10 mouse cellular contexts compared by ENCODE assay signal in genomic region chr8:69837057-69837682, GRCm38 (mm10).
"Had no signal": no experiment of that assay in that cellular context is flagged by ENCODE, and none has a peak within 500 bp of the region (broad histone marks: within the 10 kb centered on the region; RNA-seq: fewer than 3 reads in every experiment).

No protein-coding gene starts in this region.

- ATAC-seq: lung, postnatal 0 days; midbrain, embryonic 13.5 days had no signal

- H3K4me3 ChIP-seq: layer of hippocampus, adult 2 months; limb, embryonic 10.5 days; midbrain, embryonic 13.5 days had no signal

- DNase-seq: lung, adult 2 months; lung, postnatal 36 days; right cerebral cortex, adult 18-20 months; right cerebral cortex, postnatal 25 days; thymus, postnatal 4 days had no signal

- H3K9me3 ChIP-seq: limb, embryonic 10.5 days; midbrain, embryonic 13.5 days had no signal

- H3K27me3 ChIP-seq: midbrain, embryonic 13.5 days had no signal

- H3K4me2 ChIP-seq: midbrain, embryonic 13.5 days had no signal

- H3K9ac ChIP-seq: liver, embryonic 14.5 days; midbrain, embryonic 13.5 days had no signal

- H3K27ac ChIP-seq: layer of hippocampus, adult 2 months; limb, embryonic 10.5 days; liver, embryonic 14.5 days; midbrain, embryonic 13.5 days had no signal
